Mouse (Mus musculus): ENCODE measurements at regions not wholly inside any gene's neighbourhood (a gene's known extent, or its start where the extent isn't known, plus 50 kb on each side); places are given as distances from the start of the nearest gene placed in this dataset.

DNA sequence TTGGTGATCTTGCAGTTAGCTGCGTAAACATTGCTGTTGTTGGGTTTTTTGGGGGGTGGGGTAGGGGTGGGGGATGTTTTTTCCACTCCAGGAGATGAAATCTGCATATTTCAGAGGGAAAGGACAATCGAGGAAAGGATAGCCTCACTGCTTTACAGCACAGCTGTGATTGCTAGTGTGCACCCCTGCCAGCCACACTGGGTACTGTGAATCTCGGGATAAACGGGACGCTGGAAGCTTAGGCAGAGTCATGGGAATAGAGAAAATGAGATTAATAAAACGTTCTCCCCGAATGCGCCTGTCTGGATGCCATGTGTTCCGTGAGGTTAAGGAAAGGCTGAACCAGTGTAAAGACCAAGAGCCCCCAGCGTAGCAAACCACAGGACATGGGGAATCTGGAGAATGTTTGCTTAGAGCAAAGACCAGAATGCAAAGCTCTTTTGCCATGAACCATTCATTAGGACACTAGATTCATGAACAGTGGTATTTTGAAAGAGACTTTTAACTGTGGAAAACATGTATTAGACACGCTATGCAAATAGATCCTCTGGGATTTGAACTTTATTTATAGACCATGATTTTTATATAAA, 133.5 kb downstream of the Lca5 start:
- in situ Hi-C loops (cut with MboI; ENCODE audit: low pct_ligation_motif_present, low pct_unique_long_range_greater_than_20kb, low sequenced_read_pairs) = no loop called here
- no peaks in the 10 kb centered on the region for H3K27me3 ChIP-seq (replicated peaks)
- no peaks in the 10 kb centered on the region for H3K79me2 ChIP-seq (replicated peaks; ENCODE audit: control insufficient read depth, extremely low read depth, insufficient read depth, poor library complexity, severe bottlenecking)
- no peaks in the 10 kb centered on the region for H3K4me1 ChIP-seq (ENCODE audit: control insufficient read depth in 1 of 2, insufficient read depth in 2 of 2)
- no peaks in the 10 kb centered on the region for H3K36me3 ChIP-seq (replicated peaks in 1 of 2; ENCODE audit: control insufficient read depth in 1 of 2, insufficient read depth in 1 of 2, low read length in 1 of 2)
- TF ChIP-seq ETS1 (conservative IDR thresholded peaks at IDR 0.05; ENCODE audit: low read depth, low read length) (no peak), PAX5 (IDR thresholded peaks at IDR 0.05; ENCODE audit: low read length) (no peak)
- dilution Hi-C loops (cut with MboI; ENCODE audit: extremely low pct_ligation_motif_present, extremely low pct_unique_long_range_greater_than_20kb, low sequenced_read_pairs) = no loop called here
- no peak overlapping the region for H3K4me3 ChIP-seq (replicated peaks in 1 of 3; ENCODE audit: low read depth in 2 of 3, low read length in 2 of 3, poor library complexity in 1 of 3)
- no peak overlapping the region for H3K4me2 ChIP-seq (ENCODE audit: insufficient read depth, low read depth, poor library complexity, severe bottlenecking)
- no peak overlapping the region for H3K27ac ChIP-seq (ENCODE audit: insufficient read depth, low read depth)
- H3K9ac ChIP-seq (ENCODE audit: insufficient read depth, low read depth) = no peak overlapping the region
- no peaks in the 10 kb centered on the region for H3K9me3 ChIP-seq (replicated peaks; ENCODE audit: low read length)
- no peak for DNase-seq (ENCODE audit: extremely low read depth)

DNA sequence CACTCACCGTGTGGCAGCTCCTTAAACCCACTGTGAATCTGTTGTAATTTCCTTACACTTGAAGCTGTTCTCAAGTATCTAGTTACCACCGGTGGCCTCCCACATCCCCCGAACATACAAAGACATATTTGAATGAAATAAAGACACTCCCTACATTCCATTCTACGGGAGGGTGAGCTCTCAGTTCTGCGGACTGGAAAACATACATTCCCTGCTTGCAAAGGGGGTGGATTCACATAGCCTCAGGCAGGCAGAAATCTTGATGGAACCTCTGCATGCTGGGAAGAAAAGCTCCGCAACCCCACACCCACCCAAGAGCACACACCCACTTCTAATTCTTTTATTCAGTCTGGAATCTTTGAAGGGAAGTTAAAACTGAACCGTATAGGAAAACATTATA, 136.0 kb downstream of the Lca5 start:
- no peak for DNase-seq (ENCODE audit: extremely low read depth)
- Histone ChIP-seq H3K4me2 (ENCODE audit: insufficient read depth, low read depth, poor library complexity, severe bottlenecking) (no peak overlapping the region), H3K79me2 (replicated peaks; ENCODE audit: control insufficient read depth, extremely low read depth, insufficient read depth, poor library complexity, severe bottlenecking) (no peaks in the 10 kb centered on the region), H3K9me3 (replicated peaks; ENCODE audit: low read length) (no peaks in the 10 kb centered on the region), H3K27me3 (replicated peaks) (no peaks in the 10 kb centered on the region), H3K9ac (ENCODE audit: insufficient read depth, low read depth) (no peak overlapping the region), H3K4me3 (replicated peaks in 1 of 3; ENCODE audit: low read depth in 2 of 3, low read length in 2 of 3, poor library complexity in 1 of 3) (no peak overlapping the region), H3K27ac (ENCODE audit: insufficient read depth, low read depth) (no peak overlapping the region), H3K36me3 (replicated peaks in 1 of 2; ENCODE audit: control insufficient read depth in 1 of 2, insufficient read depth in 1 of 2, low read length in 1 of 2) (no peaks in the 10 kb centered on the region), H3K4me1 (ENCODE audit: control insufficient read depth in 1 of 2, insufficient read depth in 2 of 2) (peaks cover 0 to 23% of the 10 kb centered on the region in 2 experiments; a peak in 2 of 4 replicates)
- dilution Hi-C loops (cut with MboI; ENCODE audit: extremely low pct_ligation_motif_present, extremely low pct_unique_long_range_greater_than_20kb, low sequenced_read_pairs) = no loop called here
- TF ChIP-seq GABPA (IDR thresholded peaks at IDR 0.05; ENCODE audit: insufficient replicate concordance, low read depth, low read length) (no peak), SMC3 (IDR thresholded peaks at IDR 0.05; ENCODE audit: low read depth, low read length) (no peak), TCF12 (IDR thresholded peaks at IDR 0.05; ENCODE audit: low read depth, low read length) (no peak), USF1 (IDR thresholded peaks at IDR 0.05; ENCODE audit: low read depth, low read length) (no peak), CTCF (conservative IDR thresholded peaks at IDR 0.05 in 1 of 2, IDR thresholded peaks at IDR 0.05 in 1 of 2; ENCODE audit: low read depth in 2 of 2, low read length in 2 of 2) (no peak), ZC3H11A (IDR thresholded peaks at IDR 0.05; ENCODE audit: low read depth, low read length) (no peak), USF2 (conservative IDR thresholded peaks at IDR 0.05; ENCODE audit: low read depth, low read length) (no peak), ZMIZ1 (IDR thresholded peaks at IDR 0.05; ENCODE audit: low read depth, low read length) (no peak), NELFE (IDR thresholded peaks at IDR 0.05; ENCODE audit: low read depth, low read length) (no peak), IRF4 (IDR thresholded peaks at IDR 0.05; ENCODE audit: low read depth, low read length) (no peak)
- in situ Hi-C loops (cut with MboI; ENCODE audit: low pct_ligation_motif_present, low pct_unique_long_range_greater_than_20kb, low sequenced_read_pairs) = no loop called here

DNA sequence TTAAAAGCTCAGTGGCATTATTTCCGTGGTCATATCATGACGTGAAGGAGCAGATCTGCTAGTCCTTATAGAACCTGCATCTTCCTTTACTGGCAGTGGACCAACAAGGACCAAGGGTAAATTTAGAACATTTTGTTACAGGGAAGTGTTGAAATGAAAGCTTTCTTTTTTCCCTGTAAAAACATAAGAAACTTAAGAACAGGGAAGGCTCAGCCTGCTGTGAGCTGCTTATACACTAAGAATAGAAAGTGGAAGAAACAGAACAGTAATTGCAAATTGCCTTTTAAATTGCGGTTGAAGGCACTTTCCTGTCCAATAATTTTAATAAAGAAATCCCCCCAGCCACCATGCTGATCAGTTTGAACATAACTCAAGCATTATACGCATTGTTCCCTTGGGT, 140.4 kb downstream of the Lca5 start:
- H3K9ac ChIP-seq (ENCODE audit: insufficient read depth, low read depth) = no peak overlapping the region
- no peaks in the 10 kb centered on the region for H3K36me3 ChIP-seq (replicated peaks in 1 of 2; ENCODE audit: control insufficient read depth in 1 of 2, insufficient read depth in 1 of 2, low read length in 1 of 2)
- H3K4me1 ChIP-seq (ENCODE audit: control insufficient read depth in 1 of 2, insufficient read depth in 2 of 2) = peaks cover 0 to 54% of the 10 kb centered on the region in 2 experiments; a peak in 2 of 4 replicates
- in situ Hi-C loops (cut with MboI; ENCODE audit: low pct_ligation_motif_present, low pct_unique_long_range_greater_than_20kb, low sequenced_read_pairs) = no loop called here
- no peak overlapping the region for H3K27ac ChIP-seq (ENCODE audit: insufficient read depth, low read depth)
- no peaks in the 10 kb centered on the region for H3K9me3 ChIP-seq (replicated peaks; ENCODE audit: low read length)
- TF ChIP-seq IRF4 (IDR thresholded peaks at IDR 0.05; ENCODE audit: low read depth, low read length) (no peak), ZKSCAN1 (IDR thresholded peaks at IDR 0.05; ENCODE audit: borderline replicate concordance, low read depth, low read length) (no peak), SMC3 (IDR thresholded peaks at IDR 0.05; ENCODE audit: low read depth, low read length) (no peak), MAFK (IDR thresholded peaks at IDR 0.05; ENCODE audit: insufficient replicate concordance, low read length) (no peak), ZC3H11A (IDR thresholded peaks at IDR 0.05; ENCODE audit: low read depth, low read length) (no peak), GABPA (IDR thresholded peaks at IDR 0.05; ENCODE audit: insufficient replicate concordance, low read depth, low read length) (no peak), CHD1 (IDR thresholded peaks at IDR 0.05; ENCODE audit: low read depth, low read length) (no peak)
- no peaks in the 10 kb centered on the region for H3K79me2 ChIP-seq (replicated peaks; ENCODE audit: control insufficient read depth, extremely low read depth, insufficient read depth, poor library complexity, severe bottlenecking)
- DNase-seq (ENCODE audit: extremely low read depth) = peak; percentile 21
- H3K4me2 ChIP-seq (ENCODE audit: insufficient read depth, low read depth, poor library complexity, severe bottlenecking) = 0 out of 2 replicates have a peak overlapping the region, but pooled peaks have one; percentile 38
- no peaks in the 10 kb centered on the region for H3K27me3 ChIP-seq (replicated peaks)
- no peak overlapping the region for H3K4me3 ChIP-seq (replicated peaks in 1 of 3; ENCODE audit: low read depth in 2 of 3, low read length in 2 of 3, poor library complexity in 1 of 3)
- dilution Hi-C loops (cut with MboI; ENCODE audit: extremely low pct_ligation_motif_present, extremely low pct_unique_long_range_greater_than_20kb, low sequenced_read_pairs) = no loop called here
